Mouse (Mus musculus) gastrocnemius, adult 18-20 months (tissue): ENCODE measurements around the gene Leng9. TPM values are rescaled to one million over a fixed set of nuclear protein-coding genes. Genes with fewer than 3 reads are reported as not detected.
A peak's percentile ranks its signal among the peaks of the same experiment; 100 is the strongest.

Source experiments
- DNase-seq: peaks from one replicate; pipeline ENCODE4 v3.0.0; 2021; ENCODE audit warnings: low spot score
- total RNA-seq, 2 experiments: library from RNA; stranded (reverse); gene quantifications; 2 replicates each; pipeline ENCODE4 v1.2.3; 2021

Gene Leng9
- total RNA-seq, 2 experiments from 2014 or later: 1.8 to 2.2 TPM

DNA sequence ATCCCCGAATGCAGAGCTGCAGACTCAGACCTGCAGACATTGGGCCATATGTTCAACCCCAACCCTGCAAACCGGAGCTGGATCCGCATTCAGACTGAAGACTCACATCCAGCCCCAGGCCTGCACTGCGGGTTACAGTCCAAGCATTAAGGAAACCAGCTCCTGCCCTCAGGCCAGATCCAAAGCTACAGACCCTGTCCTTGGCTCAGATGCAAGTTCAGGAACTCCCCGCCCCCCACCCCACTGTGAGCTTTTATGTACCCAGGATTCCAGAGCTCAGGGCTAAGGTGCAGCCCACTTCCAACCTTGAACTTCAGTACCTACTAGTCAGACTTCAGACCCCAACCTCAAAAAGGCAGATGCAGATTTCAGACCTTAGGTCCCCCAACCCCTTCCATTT lies 25.3 kb downstream of the Leng9 start:
- no peak for DNase-seq

DNA sequence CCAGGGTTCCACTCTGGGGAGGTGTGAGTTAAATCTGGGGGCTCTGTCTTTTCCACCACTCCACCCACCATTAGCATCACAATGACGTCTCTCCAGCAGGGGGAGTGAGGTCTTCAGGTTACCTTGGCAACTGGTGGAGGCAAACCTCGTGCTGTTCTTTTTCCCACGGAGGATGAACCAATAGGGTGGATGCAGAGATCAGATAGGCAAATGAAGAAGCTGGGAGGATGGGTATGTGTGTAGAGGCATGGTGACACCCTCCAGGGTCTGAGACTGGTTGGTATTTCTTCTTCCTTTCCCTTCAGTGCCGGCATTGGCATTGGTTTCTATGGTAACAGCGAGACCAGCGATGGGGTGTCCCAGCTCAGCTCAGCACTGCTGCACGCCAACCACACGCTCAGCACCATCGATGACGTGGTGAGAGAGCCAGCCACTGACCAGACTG lies 25.8 kb downstream of the Leng9 start:
- no peak for DNase-seq

DNA sequence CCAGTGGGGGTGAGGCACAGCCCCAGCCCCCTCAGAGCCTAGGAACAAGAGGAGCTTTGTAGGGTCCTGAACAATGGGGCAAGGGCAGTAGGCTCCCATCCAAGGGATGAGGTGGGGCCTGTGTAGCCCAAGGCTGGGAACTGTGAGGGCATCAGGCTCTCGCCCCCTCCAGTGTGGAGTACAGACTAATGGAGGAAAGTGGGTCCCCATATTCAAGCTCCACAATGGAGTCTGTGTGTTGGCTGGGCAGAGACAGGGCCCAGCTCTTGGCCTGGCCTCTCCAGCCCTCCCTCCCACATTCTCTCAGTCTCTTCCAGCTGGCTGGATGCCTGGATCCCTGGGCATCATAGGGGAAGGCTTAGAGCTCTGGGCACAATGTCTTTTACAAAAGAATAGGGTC lies 26.4 kb downstream of the Leng9 start:
- no peak for DNase-seq

- DNase-seq: no peak
Measured at GRCm38 (mm10) chr7:4122783-4123182, 27.4 kb downstream of the Leng9 start.

- no peak for DNase-seq
Measured at GRCm38 (mm10) chr7:4122076-4122768, 28.0 kb downstream of the Leng9 start.

- DNase-seq: no peak
Measured at GRCm38 (mm10) chr7:4119976-4120921, 29.9 kb downstream of the Leng9 start.

GRCm38 (mm10) chr7:4119344-4119902 lies 30.8 kb downstream of the Leng9 start, which contains the start of gene Ttyh1:
TSS of gene Ttyh1 (plus strand) at chr7:4119408.
- DNase-seq: no peak

DNA sequence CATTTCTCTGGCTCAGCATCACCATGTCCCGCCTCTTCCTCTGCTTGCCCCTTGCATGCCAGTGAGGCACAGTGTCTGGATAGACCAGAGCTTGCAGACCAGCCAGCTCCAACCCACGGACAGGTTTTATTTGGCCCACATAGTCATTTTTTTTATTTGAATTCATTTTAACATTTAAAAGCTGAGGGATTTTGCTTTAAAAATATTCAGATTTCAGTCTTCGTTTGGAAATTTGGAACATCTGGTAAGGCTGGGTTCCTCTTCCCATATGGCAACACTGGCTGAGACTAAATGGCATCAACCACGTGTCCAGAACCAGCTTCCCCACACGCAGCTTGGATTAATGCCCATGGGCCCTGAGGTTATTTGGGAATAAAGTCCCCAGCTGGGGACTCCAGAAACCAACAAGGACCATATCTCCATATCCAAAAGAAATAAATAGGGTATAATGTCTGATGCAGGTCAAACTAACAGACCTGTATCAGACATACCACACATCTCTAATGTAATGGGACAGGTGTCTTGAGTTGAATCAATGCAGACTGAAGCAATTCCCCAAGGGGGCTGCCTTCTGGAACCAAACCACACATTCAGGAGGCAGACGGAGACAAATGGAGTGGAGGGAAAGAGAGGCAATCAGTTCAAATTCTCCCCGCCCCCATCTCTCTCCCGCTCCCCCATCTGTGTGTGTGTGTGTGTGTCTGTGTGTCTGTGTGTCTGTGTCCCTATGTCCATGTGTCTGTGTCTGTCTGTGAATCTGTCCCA lies 32.9 kb downstream of the Leng9 start:
- no peak for DNase-seq

GRCm38 (mm10) chr7:4111766-4112165 lies 38.4 kb downstream of the Leng9 start:
- DNase-seq: peak; percentile 15

- peak; percentile 22 for DNase-seq
Measured at GRCm38 (mm10) chr7:4103411-4103810, 46.8 kb downstream of the Leng9 start.

- no peak for DNase-seq
Measured at GRCm38 (mm10) chr7:4101144-4101543, 49.0 kb downstream of the Leng9 start.

DNA sequence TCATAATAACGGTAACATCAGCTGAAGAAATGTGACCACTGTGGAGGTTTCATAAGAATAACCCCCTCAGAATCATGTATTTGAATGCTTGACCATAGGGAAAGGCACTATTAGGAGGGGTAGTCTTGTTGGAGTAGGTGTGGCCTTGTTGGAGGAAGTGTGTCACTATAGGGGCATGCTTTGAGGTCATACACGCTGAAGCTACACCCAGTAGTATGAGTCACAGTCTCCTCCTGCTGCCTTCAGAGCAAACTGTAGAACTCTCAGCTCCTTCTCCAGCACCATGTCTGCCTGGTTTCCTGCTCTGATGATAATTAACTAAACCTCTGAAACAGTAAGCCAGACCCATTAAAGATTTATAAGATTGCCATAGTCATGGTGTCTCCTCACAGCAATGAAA lies 51.3 kb downstream of the Leng9 start:
- no peak for DNase-seq

DNA sequence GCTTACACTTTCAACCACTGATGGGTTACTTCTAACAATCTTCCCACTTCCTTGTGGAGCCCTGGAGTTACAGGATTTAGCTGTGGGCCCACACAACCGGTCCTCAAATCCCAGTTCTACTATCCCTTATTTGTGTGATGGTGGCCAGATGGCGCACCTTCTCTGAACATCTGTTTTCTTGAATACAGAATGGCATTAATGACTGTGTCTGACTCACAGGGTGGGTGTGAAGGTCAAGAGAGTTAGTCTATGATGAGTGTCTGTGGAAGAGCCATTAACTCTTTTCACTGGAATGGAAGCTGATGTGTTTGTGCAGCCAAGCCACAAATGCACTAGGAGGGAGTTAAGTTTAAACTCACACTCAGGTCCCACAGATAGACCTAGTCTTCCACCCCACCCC lies 51.9 kb downstream of the Leng9 start:
- no peak for DNase-seq

Other genes starting within 250 kb of the Leng9 start
- under 1 TPM; 0.09 to 0.28 TPM for gene Lilra6, start 234.9 kb downstream of the Leng9 start, total RNA-seq
- gene Lair1, start 87.2 kb downstream of the Leng9 start, total RNA-seq: under 1 TPM in 1 of 2 experiments, not detected in 1; 0.97 TPM
- gene Ttyh1, start 31.0 kb downstream of the Leng9 start, total RNA-seq: 1 to 10 TPM in 1 of 2 experiments, under 1 TPM in 1; 0.81 to 1.6 TPM
- gene Leng8, start 13.3 kb downstream of the Leng9 start, total RNA-seq: 10 to 100 TPM; 27.2 to 33.0 TPM
- gene Cdc42ep5, start 14.5 kb upstream of the Leng9 start, total RNA-seq: 1 to 10 TPM; 1.5 to 1.7 TPM
- gene Lilra5, start 87.4 kb upstream of the Leng9 start, total RNA-seq: not detected
- gene Ncr1, start 187.3 kb upstream of the Leng9 start, total RNA-seq: not detected
- gene Gp6, start 247.4 kb upstream of the Leng9 start, total RNA-seq: not detected